Mouse (Mus musculus) urinary bladder, postnatal 10 days (tissue): Measurements from ENCODE around the gene Utf1.

ENCODE experiments used
- DNase-seq: peaks from one replicate; pipeline ENCODE4 v3.0.0; 2022; ENCODE audit warnings: low spot score

The Utf1 gene

GRCm38 (mm10) chr7:139972923-139973331 lies 29.3 kb downstream of the Utf1 start:
- no peak for DNase-seq

- DNase-seq = no peak
Measured at GRCm38 (mm10) chr7:139974307-139974706, 30.7 kb downstream of the Utf1 start.

GRCm38 (mm10) chr7:139975471-139975870 lies 31.9 kb downstream of the Utf1 start:
- DNase-seq = no peak

GRCm38 (mm10) chr7:139978278-139978892 lies 34.8 kb downstream of the Utf1 start, which contains the start of gene 6430531B16Rik:
Gene 6430531B16Rik, minus strand, starts transcription at chr7:139978755.
- DNase-seq = peak; percentile 50

GRCm38 (mm10) chr7:139979011-139979719 lies 35.6 kb downstream of the Utf1 start:
- DNase-seq = no peak

- no peak for DNase-seq
Measured at GRCm38 (mm10) chr7:139980778-139981177, 37.2 kb downstream of the Utf1 start.

- DNase-seq = no peak
Measured at GRCm38 (mm10) chr7:139982058-139982457, 38.5 kb downstream of the Utf1 start.

GRCm38 (mm10) chr7:139984505-139984904 lies 40.9 kb downstream of the Utf1 start:
- DNase-seq = no peak

- no peak for DNase-seq
Measured at GRCm38 (mm10) chr7:139988272-139988671, 44.7 kb downstream of the Utf1 start.

- DNase-seq = no peak
Measured at GRCm38 (mm10) chr7:139990864-139991394, 47.3 kb downstream of the Utf1 start.

- no peak for DNase-seq
Measured at GRCm38 (mm10) chr7:139992406-139992805, 48.8 kb downstream of the Utf1 start, which contains the start of gene Adam8. Gene Adam8, minus strand, starts transcription at chr7:139992562.

GRCm38 (mm10) chr7:139993532-139993931 lies 49.9 kb downstream of the Utf1 start:
- no peak for DNase-seq

- DNase-seq = no peak
Measured at GRCm38 (mm10) chr7:139994202-139994601, 50.6 kb downstream of the Utf1 start.

GRCm38 (mm10) chr7:139994676-139995075 lies 51.1 kb downstream of the Utf1 start:
- no peak for DNase-seq
